Mouse (Mus musculus): Measurements from ENCODE around the gene Cops2. TPM values are rescaled to one million over a fixed set of nuclear protein-coding genes. Genes with fewer than 3 reads are reported as not detected.

The Cops2 gene
- polyA plus RNA-seq, 2 experiments, result 49.4 to 50.4 TPM

- 91% methylated on average over 2 of the region's 2 CpGs for WGBS (ENCODE audit: insufficient replicate concordance)
- Histone ChIP-seq H3K9ac (replicated peaks) (no peak overlapping the region), H3K27ac (no peak overlapping the region), H3K27me3 (ENCODE audit: control insufficient read depth, insufficient read depth, low read length) (no peaks in the 10 kb centered on the region), H3K9me3 (ENCODE audit: control insufficient read depth, low read length) (no peaks in the 10 kb centered on the region), H3K4me3 (ENCODE audit: insufficient read depth in 1 of 2, low read depth in 2 of 2, low read length in 2 of 2) (no peak overlapping the region), H3K4me2 (ENCODE audit: low read depth) (no peak overlapping the region), H3K4me1 (replicated peaks; ENCODE audit: control insufficient read depth in 2 of 2, insufficient read depth in 2 of 2, low read length in 1 of 2) (no peaks in the 10 kb centered on the region), H3K36me3 (replicated peaks; ENCODE audit: control insufficient read depth, insufficient read depth, low read depth) (peaks cover 28% of the 10 kb centered on the region)
- ATAC-seq (ENCODE audit: insufficient read depth) (no peak), DNase-seq (ENCODE audit: low read depth in 3 of 3, low spot score in 3 of 3) (no peak)
- TF ChIP-seq CTCF (IDR thresholded peaks at IDR 0.05; ENCODE audit: low read depth) (no peak), EP300 (IDR thresholded peaks at IDR 0.05; ENCODE audit: low read depth) (no peak)
These were observed 29.0 kb downstream of the Cops2 start for GRCm38 (mm10) chr2:125829924-125830323.

- Histone ChIP-seq H3K4me1 (replicated peaks; ENCODE audit: control insufficient read depth in 2 of 2, insufficient read depth in 2 of 2, low read length in 1 of 2) (no peaks in the 10 kb centered on the region), H3K9ac (replicated peaks) (no peak overlapping the region), H3K4me3 (ENCODE audit: insufficient read depth in 1 of 2, low read depth in 2 of 2, low read length in 2 of 2) (no peak overlapping the region), H3K36me3 (replicated peaks; ENCODE audit: control insufficient read depth, insufficient read depth, low read depth) (peaks cover 16% of the 10 kb centered on the region), H3K9me3 (ENCODE audit: control insufficient read depth, low read length) (no peaks in the 10 kb centered on the region), H3K27me3 (ENCODE audit: control insufficient read depth, insufficient read depth, low read length) (no peaks in the 10 kb centered on the region), H3K27ac (no peak overlapping the region), H3K4me2 (ENCODE audit: low read depth) (no peak overlapping the region)
- no peak for ATAC-seq (ENCODE audit: insufficient read depth)
- WGBS (ENCODE audit: insufficient replicate concordance), result 69% methylated on average over 4 of the region's 4 CpGs
- DNase-seq (ENCODE audit: low read depth in 3 of 3, low spot score in 3 of 3), result no peak
- TF ChIP-seq EP300 (IDR thresholded peaks at IDR 0.05; ENCODE audit: low read depth) (no peak), CTCF (IDR thresholded peaks at IDR 0.05; ENCODE audit: low read depth) (no peak)
These were observed 31.0 kb downstream of the Cops2 start for GRCm38 (mm10) chr2:125827898-125828297.

GRCm38 (mm10) chr2:125826201-125826600 is 32.7 kb downstream of the Cops2 start:
- Histone ChIP-seq H3K27me3 (ENCODE audit: control insufficient read depth, insufficient read depth, low read length) (no peaks in the 10 kb centered on the region), H3K9ac (replicated peaks) (no peak overlapping the region), H3K4me2 (ENCODE audit: low read depth) (no peak overlapping the region), H3K4me1 (replicated peaks; ENCODE audit: control insufficient read depth in 2 of 2, insufficient read depth in 2 of 2, low read length in 1 of 2) (no peaks in the 10 kb centered on the region), H3K9me3 (ENCODE audit: control insufficient read depth, low read length) (no peaks in the 10 kb centered on the region), H3K36me3 (replicated peaks; ENCODE audit: control insufficient read depth, insufficient read depth, low read depth) (peaks cover 5% of the 10 kb centered on the region), H3K4me3 (ENCODE audit: insufficient read depth in 1 of 2, low read depth in 2 of 2, low read length in 2 of 2) (no peak overlapping the region), H3K27ac (no peak overlapping the region)
- DNase-seq (ENCODE audit: low read depth in 3 of 3, low spot score in 3 of 3) (no peak), ATAC-seq (ENCODE audit: insufficient read depth) (no peak)
- WGBS (ENCODE audit: insufficient replicate concordance), result 53% methylated on average over 4 of the region's 4 CpGs
- TF ChIP-seq CTCF (IDR thresholded peaks at IDR 0.05; ENCODE audit: low read depth) (no peak), EP300 (IDR thresholded peaks at IDR 0.05; ENCODE audit: low read depth) (no peak)

- Histone ChIP-seq H3K27ac (no peak overlapping the region), H3K27me3 (ENCODE audit: control insufficient read depth, insufficient read depth, low read length) (no peaks in the 10 kb centered on the region), H3K36me3 (replicated peaks; ENCODE audit: control insufficient read depth, insufficient read depth, low read depth) (no peaks in the 10 kb centered on the region), H3K4me1 (replicated peaks; ENCODE audit: control insufficient read depth in 2 of 2, insufficient read depth in 2 of 2, low read length in 1 of 2) (no peaks in the 10 kb centered on the region), H3K9ac (replicated peaks) (no peak overlapping the region), H3K9me3 (ENCODE audit: control insufficient read depth, low read length) (no peaks in the 10 kb centered on the region), H3K4me2 (ENCODE audit: low read depth) (no peak overlapping the region), H3K4me3 (ENCODE audit: insufficient read depth in 1 of 2, low read depth in 2 of 2, low read length in 2 of 2) (no peak overlapping the region)
- no peak for DNase-seq (ENCODE audit: low read depth in 3 of 3, low spot score in 3 of 3)
- TF ChIP-seq EP300 (IDR thresholded peaks at IDR 0.05; ENCODE audit: low read depth), result no peak
- no peak for TF ChIP-seq CTCF (IDR thresholded peaks at IDR 0.05; ENCODE audit: low read depth)
- ATAC-seq (ENCODE audit: insufficient read depth), result no peak
- WGBS (ENCODE audit: insufficient replicate concordance), result 70% methylated on average over 4 of the region's 4 CpGs
These were observed 38.5 kb downstream of the Cops2 start for GRCm38 (mm10) chr2:125820397-125820796.

- WGBS (ENCODE audit: insufficient replicate concordance), result 55% methylated on average over 9 of the region's 9 CpGs
These were observed 44.9 kb downstream of the Cops2 start for GRCm38 (mm10) chr2:125813972-125814595.

More at GRCm38 (mm10) chr2:125813972-125814595, 44.9 kb downstream of the Cops2 start:
- Histone ChIP-seq H3K27me3 (ENCODE audit: control insufficient read depth, insufficient read depth, low read length) (no peaks in the 10 kb centered on the region), H3K27ac (no peak overlapping the region), H3K36me3 (replicated peaks; ENCODE audit: control insufficient read depth, insufficient read depth, low read depth) (no peaks in the 10 kb centered on the region), H3K4me3 (ENCODE audit: insufficient read depth in 1 of 2, low read depth in 2 of 2, low read length in 2 of 2) (no peak overlapping the region), H3K4me2 (ENCODE audit: low read depth) (no peak overlapping the region), H3K9me3 (ENCODE audit: control insufficient read depth, low read length) (no peaks in the 10 kb centered on the region), H3K4me1 (replicated peaks; ENCODE audit: control insufficient read depth in 2 of 2, insufficient read depth in 2 of 2, low read length in 1 of 2) (0 out of 4 replicates have a peak, but pooled peaks cover 0 to 3% of the 10 kb centered on the region in 2 experiments), H3K9ac (replicated peaks) (no peak overlapping the region)
- no peak for TF ChIP-seq EP300 (IDR thresholded peaks at IDR 0.05; ENCODE audit: low read depth)
- no peak for TF ChIP-seq CTCF (IDR thresholded peaks at IDR 0.05; ENCODE audit: low read depth)
- no peak for DNase-seq (ENCODE audit: low read depth in 3 of 3, low spot score in 3 of 3)
- no peak for ATAC-seq (ENCODE audit: insufficient read depth)
